Mouse (Mus musculus) urinary bladder, postnatal 25 days (tissue): ENCODE measurements around the gene Lclat1.

Experiments
- DNase-seq: peaks from one replicate; pipeline ENCODE4 v3.0.0; 2022; ENCODE audit warnings: low spot score

Gene Lclat1

DNA sequence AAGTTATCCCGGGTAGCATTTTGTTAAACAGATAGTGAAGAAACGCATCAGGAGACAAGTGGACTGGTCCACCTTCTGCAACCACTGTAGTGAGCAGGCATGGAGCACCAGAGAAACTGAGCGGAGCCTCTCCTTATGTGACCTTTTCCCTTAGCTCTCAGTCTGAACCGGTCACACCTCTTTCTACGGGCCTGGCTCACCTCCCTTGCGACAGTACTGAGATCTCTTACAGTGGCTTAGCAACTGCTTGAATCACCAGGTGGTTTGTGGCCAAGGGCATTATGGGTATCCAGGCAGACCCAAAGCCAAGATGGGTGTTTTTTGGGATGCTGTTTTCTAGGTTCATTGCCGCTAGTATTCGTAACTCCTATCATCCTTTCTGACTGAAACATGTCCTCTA, 16.4 kb upstream of the Lclat1 start:
- no peak for DNase-seq

DNA sequence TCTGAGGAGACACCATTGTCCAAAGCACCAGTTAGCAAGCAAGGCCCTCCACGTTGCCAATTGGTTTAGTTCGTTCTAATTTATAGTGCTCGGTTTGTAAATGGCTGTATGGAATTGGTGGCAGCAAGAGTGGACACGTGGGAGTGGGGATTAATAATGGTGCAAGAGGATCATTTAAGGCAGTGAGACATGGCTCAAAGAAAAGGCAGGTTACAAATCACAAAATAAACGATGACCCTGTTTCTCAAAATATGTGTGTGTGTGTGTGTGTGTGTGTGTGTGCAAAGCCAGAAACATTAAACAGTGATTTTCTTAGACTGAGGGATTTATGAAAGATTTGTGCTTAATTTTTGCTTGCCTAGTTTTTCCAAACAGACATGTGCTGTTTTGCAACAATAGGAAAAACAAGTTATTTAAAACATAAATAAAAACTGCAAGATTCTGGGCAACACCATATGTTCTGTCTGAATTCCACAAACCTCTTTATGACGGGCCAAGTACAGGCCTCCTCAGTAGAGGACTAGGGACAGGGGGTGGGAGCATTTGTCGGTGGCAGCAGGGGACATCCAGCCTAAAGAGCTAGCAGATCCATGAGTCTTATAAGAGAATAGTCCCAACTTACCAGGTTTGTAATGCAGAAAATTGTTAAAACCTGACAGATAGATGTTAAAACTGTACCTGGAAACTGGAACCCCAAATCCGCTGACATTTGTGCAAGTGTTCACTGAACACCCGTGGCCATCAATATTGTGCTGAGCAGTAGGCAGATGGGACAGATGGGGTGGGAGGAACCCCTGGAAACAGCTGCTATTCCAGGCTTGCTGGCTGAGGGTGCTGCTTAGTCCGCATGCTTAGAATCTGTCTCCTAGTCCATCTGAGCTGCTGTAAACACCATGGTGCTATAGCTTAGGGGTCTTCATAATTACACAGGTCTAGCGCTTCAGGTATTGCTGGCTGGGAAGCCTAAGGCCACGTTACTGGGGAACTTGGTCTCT, 15.4 kb upstream of the Lclat1 start:
- no peak for DNase-seq

- DNase-seq: no peak
Measured at GRCm38 (mm10) chr17:73095070-73095469, 12.7 kb upstream of the Lclat1 start.

- no peak for DNase-seq
Measured at GRCm38 (mm10) chr17:73095585-73095984, 12.2 kb upstream of the Lclat1 start.

DNA sequence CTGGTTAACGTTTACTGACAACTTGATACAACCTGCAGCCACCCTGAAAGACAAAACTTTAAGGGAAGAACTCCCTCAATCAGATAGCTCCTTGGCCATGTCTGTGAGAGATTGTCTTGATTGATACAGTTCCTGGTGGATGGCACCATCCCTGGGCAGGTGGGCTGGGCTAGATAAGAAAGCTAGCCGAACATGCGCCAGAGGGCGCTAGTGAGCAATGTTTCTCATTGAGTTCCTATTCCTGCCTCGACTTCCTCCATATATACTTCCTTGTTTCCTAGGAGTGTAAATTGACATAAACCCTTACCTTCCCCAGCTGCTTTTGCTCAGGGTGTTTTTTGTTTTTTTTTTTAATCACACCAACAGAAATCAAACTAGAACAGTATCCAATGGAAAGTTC, 11.3 kb upstream of the Lclat1 start:
- DNase-seq: peak; percentile 18

- DNase-seq: no peak
Measured at GRCm38 (mm10) chr17:73098636-73099035, 9.1 kb upstream of the Lclat1 start.

- no peak for DNase-seq
Measured at GRCm38 (mm10) chr17:73100396-73100795, 7.4 kb upstream of the Lclat1 start.

DNA sequence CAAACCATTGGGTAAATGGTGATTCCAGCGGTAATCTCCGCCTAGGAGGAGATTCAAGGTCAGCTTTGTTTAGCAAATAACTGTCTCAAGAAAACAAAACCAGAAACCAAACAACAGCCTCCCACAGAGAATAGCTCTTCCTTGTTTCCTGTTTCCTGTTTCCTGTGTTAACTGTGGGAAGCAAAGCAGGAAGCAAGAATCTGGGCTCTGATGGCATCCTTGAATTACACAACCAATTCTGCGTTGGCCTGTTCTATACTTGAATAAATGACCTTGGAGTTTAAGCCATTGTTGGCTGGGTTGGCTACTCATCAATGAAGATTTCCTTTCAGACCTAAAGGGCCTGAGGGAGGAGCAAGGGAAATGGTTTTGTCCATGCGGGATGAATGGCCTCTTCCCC, 5.2 kb upstream of the Lclat1 start:
- no peak for DNase-seq

GRCm38 (mm10) chr17:73108170-73108887, 544 bp downstream of the Lclat1 start:
- DNase-seq: no peak

GRCm38 (mm10) chr17:73108888-73109259, 1.1 kb downstream of the Lclat1 start:
- DNase-seq: no peak

DNA sequence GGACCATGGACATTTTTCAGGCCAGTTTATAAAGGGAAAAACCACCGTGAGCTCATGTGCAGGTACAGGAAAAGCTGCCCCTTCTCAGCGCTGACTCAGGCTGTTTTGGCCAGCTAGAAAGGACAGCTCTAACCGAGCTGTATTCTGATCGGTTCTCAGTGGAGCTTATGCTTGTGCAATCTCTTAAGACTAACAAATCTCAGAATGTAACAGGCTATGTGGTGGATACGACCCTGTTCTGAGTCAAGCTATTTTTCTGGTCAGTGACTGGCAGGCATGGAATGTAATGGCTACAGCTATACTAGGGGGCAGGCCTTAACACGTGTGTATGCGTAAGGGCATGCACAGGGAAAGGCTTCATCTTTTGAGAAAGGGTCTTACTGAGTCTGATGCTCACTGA, 4.3 kb downstream of the Lclat1 start:
- DNase-seq: peak; percentile 15

- DNase-seq: no peak
Measured at GRCm38 (mm10) chr17:73112601-73113000, 4.8 kb downstream of the Lclat1 start.

GRCm38 (mm10) chr17:73113230-73113629, 5.4 kb downstream of the Lclat1 start:
- DNase-seq: no peak

GRCm38 (mm10) chr17:73118134-73118533, 10.3 kb downstream of the Lclat1 start:
- DNase-seq: no peak

GRCm38 (mm10) chr17:73118702-73119101, 10.9 kb downstream of the Lclat1 start:
- no peak for DNase-seq

DNA sequence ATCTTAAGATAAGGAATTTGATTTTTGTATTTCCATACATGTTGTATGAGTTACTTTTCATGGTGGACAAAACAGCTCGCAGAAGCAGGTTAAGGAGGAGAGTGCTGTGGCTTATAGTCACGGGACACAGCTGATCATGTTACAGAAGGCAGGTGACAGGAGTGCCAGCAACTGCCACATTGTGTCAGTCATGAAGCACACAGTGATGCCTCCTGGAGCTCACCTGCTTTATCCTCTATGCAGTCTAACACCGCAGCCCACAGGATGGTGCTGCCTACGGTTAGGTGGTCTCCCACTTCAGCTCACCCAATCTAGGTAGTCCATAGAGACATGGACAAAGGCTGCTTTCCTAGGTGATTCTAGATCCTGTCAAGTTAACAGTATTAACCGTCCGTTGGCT, 11.4 kb downstream of the Lclat1 start:
- no peak for DNase-seq

- no peak for DNase-seq
Measured at GRCm38 (mm10) chr17:73120545-73120944, 12.8 kb downstream of the Lclat1 start.

- DNase-seq: no peak
Measured at GRCm38 (mm10) chr17:73121726-73122125, 13.9 kb downstream of the Lclat1 start.

- no peak for DNase-seq
Measured at GRCm38 (mm10) chr17:73126349-73126748, 18.6 kb downstream of the Lclat1 start.

GRCm38 (mm10) chr17:73126903-73127302, 19.1 kb downstream of the Lclat1 start:
- DNase-seq: no peak

DNA sequence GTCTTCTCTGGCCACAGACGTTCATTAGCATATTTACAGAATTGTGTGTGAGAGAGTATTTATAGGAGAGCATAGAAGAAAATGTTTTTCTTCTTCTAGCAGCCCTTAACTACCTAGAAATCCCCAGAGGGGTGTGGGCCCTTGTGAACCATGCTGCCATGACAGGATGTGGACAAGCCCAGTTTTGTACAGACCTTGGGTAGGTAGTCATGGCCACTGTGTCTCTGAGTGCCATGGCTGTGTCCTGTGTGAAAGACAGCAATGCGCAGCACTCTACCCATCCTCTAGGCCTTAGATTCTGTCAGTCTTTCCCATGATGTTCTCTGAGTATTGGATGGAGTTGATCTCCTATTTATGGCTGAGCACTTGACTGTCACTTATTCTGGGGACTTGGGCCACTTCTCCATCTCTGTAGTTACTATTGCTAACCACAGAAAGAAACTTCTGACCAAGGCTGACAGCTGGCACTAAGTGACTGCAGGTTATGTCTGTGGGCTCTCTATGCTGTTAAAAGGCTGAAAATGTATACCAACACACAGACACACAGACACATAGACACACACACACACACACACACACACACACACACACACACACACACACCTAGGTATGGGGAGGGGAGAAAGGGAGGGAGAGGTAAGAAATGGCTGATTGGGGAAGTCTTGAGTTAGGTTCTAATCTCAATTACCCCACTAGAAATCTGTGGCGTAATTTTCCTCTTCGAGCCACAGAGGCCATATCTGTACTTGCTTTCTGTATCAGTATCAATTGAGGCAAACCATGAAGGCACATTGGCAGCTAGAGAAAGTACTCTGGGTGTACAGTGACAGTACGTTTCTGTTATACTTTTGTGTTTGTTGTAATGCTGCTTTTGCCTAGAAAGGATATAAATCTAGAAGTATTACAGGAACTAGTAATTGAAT, 29.0 kb downstream of the Lclat1 start:
- DNase-seq: no peak

GRCm38 (mm10) chr17:73138217-73138616, 30.4 kb downstream of the Lclat1 start:
- no peak for DNase-seq
